ENCODE assay signal across 30 mouse cellular contexts in genomic region chr3:36821037-36821436, GRCm38 (mm10).
"Had no signal": no experiment of that assay in that cellular context is flagged by ENCODE, and none has a peak within 500 bp of the region (broad histone marks: within the 10 kb centered on the region; RNA-seq: fewer than 3 reads in every experiment).

No protein-coding gene starts in this region.

- H3K27me3 ChIP-seq: heart, embryonic 12.5 days; heart, embryonic 13.5 days; heart, embryonic 15.5 days; hindbrain, embryonic 12.5 days; hindbrain, embryonic 13.5 days; hindbrain, embryonic 15.5 days; intestine, embryonic 15.5 days; kidney, embryonic 15.5 days had no signal

- H3K9me3 ChIP-seq: heart, embryonic 12.5 days; heart, embryonic 13.5 days; heart, embryonic 15.5 days; hindbrain, embryonic 10.5 days; hindbrain, embryonic 12.5 days; hindbrain, embryonic 13.5 days; hindbrain, embryonic 15.5 days; intestine, embryonic 15.5 days; kidney, embryonic 15.5 days had no signal

- H3K36me3 ChIP-seq: heart, embryonic 12.5 days; heart, embryonic 13.5 days; heart, embryonic 15.5 days; hindbrain, embryonic 10.5 days; hindbrain, embryonic 12.5 days; hindbrain, embryonic 13.5 days; hindbrain, embryonic 15.5 days; intestine, embryonic 15.5 days; kidney, embryonic 15.5 days had no signal

- H3K4me1 ChIP-seq: heart, embryonic 12.5 days; heart, embryonic 13.5 days; heart, embryonic 15.5 days; hindbrain, embryonic 12.5 days; hindbrain, embryonic 13.5 days; hindbrain, embryonic 15.5 days; intestine, embryonic 15.5 days had no signal

- H3K27ac ChIP-seq: heart, embryonic 13.5 days; heart, embryonic 15.5 days; hindbrain, embryonic 10.5 days; hindbrain, embryonic 12.5 days; hindbrain, embryonic 13.5 days; hindbrain, embryonic 14.5 days; hindbrain, embryonic 15.5 days; hindbrain, postnatal 0 days; intestine, embryonic 15.5 days; kidney, embryonic 15.5 days; kidney, postnatal 0 days; layer of hippocampus, adult 2 months; left cerebral cortex, adult 2 months had no signal

- DNase-seq: heart, postnatal 10 days; heart, postnatal 14 days; heart, postnatal 36 days; heart, postnatal 4 days; kidney, adult 11 months; kidney, adult 18-20 months; kidney, adult 2 months; kidney, adult 8-10 months; kidney, adult 9 months; kidney, postnatal 10 days; kidney, postnatal 14 days; kidney, postnatal 25 days; kidney, postnatal 36 days; kidney, postnatal 4 days; layer of hippocampus, adult 9-11 months; layer of hippocampus, postnatal 36 days had no signal

- H3K4me3 ChIP-seq: heart, embryonic 12.5 days; heart, embryonic 13.5 days; heart, embryonic 15.5 days; hindbrain, embryonic 10.5 days; hindbrain, embryonic 12.5 days; hindbrain, embryonic 13.5 days; hindbrain, embryonic 15.5 days; intestine, embryonic 15.5 days; kidney, embryonic 15.5 days; layer of hippocampus, adult 2 months; left cerebral cortex, adult 2 months had no signal
